Mouse (Mus musculus) lung, postnatal 36 days (tissue): Measurements from ENCODE around the gene Rnf26.
A peak's percentile ranks its signal among the peaks of the same experiment; 100 is the strongest.
"Not testable (repeated sequence)": the region's sequence is repeated elsewhere in the genome, so short reads cannot be mapped to it uniquely, and the experiment has no call there.

Experiments
- DNase-seq: peaks from one replicate; pipeline ENCODE4 v3.0.0; 2022; ENCODE audit warnings: mixed read lengths

Gene Rnf26

DNA sequence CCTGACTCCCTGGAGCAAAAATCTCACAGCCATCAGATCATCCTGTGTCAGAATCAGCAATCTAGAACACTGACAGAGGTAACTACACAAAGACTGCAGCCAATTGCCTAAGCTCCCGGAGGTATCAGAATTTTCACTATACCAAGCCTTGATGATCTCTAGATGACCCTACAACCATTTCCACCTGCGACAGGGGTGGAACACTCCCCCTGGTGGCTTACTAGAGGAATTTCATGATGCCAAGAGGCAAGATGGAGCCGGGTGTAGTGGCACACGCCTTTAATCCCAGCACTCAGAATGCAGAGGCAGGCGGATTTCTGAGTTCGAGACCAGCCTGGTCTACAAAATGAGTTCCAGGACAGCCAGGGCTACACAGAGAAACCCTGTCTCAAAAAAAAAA lies 11.0 kb upstream of the Rnf26 start:
- DNase-seq = no peak

DNA sequence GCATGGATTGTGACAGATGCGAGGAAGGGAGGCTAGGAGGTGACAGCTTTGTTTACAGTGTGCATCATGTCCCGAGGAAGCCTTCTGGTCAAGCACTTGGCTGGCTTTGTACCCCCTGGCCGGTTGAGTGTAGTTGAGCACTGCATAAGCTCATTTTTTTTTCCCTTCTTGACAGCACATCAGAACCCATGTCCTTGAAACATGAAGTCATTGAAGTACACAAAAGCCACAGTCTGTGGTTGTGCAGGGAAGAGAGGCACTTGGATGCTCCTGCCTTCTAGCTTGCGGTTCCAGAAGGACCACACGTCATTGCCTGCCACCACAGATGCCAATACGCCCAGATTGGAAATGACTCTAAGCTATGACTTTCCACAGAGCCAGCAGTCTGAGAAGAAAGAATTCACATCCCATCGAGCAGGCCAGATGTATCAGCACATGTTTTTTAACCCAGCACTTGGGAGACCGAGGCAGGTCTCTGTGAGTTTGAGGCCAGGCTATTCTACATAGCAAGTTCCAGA lies 6.7 kb upstream of the Rnf26 start:
- no peak for DNase-seq

DNA sequence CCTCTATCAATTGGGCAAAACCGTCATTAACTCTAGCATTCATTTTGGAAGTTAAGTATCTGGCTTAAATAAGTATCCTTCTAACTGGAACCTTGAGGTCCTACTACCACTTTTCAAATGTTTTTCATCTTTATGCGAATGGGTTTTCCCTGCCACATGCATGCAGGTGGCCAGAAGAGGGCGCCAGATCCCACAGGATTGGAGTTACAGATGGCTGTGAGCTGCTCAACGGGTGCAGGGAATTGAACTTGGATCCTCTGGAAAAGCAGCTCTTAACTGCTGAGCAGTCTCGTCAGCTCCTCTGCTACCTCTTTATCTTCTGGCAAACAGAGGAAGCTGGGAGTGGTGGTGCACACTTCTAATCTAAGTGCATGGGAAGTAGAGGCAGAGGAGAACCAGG lies 5.7 kb upstream of the Rnf26 start:
- peak; percentile 62 for DNase-seq

DNA sequence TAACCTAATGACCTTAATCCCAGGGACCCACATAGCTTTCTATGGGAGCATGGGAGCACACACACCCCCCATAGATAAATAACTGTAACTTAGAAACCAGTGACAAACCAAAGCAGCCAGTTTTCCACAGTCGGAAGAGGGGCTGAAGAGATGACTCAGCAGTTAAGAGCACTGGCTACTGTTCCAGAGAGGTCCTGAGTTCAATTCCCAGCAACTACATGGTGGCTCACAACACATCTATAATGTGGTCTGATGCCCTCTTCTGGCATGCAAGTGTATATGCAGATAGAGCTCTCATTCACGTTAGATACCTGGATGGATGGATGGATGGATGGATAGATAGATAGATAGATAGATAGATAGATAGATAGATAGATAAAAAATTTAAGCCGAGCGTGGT lies 2.9 kb upstream of the Rnf26 start:
- DNase-seq = no peak

DNA sequence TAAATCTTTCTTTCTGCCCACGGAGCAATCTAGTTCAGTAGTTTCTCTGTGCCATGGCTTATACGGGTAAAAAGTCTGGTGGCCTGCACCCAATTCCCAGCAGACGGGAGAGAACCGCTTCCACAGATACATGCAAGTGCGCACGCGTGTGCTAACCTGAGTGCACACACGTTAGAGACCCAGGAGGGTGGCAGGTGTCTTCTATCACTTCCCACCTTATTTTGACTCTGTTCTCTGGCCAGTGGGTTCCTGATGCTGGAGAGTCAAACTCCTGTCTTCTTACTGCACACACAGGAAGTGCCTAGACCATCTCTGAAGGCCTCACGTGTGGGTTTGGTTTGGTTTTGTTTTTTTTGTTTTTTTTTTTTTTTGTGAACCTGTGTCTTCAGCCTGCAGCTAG lies 2.3 kb upstream of the Rnf26 start:
- no peak for DNase-seq

DNA sequence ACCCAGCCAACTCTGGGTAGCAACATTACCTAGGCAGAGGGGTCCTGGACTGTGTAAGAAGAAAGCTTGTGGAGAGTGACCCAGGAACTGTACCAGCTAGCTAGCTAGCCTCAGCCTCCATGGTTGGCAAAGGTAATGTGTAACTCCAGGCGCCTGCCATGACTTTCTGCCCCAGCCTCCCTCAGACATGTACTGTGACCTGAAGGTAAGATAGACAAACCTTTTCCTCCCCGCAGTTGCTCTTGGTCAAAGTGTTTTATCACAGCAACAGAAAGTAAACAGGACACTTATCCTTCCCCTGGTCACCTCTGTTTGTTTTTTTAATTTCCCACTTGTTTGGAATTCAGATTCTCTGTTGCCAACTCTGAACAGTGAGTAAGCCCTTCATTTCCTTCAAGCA lies 1.1 kb upstream of the Rnf26 start:
- DNase-seq = no peak

DNA sequence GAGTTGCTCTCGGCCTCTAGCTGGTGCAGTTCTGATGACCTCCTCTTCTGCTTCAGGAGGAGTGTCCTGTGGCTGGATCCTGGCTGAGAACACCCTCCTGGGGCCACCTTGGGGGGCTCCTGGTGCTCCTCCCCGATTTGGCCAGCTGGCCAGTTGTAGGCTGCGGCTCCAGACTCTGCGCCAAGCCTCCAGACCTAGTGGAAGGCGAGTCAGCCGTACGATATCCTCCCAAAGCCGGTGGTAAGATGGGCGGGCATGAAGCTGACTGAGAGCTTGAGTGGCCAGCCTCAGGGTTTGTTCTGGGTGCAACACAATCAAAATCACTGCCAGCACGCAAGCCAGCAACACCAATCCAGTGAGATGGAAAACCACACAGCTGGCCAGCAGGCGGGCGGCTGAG lies 1.4 kb downstream of the Rnf26 start:
- DNase-seq = not testable (repeated sequence)

DNA sequence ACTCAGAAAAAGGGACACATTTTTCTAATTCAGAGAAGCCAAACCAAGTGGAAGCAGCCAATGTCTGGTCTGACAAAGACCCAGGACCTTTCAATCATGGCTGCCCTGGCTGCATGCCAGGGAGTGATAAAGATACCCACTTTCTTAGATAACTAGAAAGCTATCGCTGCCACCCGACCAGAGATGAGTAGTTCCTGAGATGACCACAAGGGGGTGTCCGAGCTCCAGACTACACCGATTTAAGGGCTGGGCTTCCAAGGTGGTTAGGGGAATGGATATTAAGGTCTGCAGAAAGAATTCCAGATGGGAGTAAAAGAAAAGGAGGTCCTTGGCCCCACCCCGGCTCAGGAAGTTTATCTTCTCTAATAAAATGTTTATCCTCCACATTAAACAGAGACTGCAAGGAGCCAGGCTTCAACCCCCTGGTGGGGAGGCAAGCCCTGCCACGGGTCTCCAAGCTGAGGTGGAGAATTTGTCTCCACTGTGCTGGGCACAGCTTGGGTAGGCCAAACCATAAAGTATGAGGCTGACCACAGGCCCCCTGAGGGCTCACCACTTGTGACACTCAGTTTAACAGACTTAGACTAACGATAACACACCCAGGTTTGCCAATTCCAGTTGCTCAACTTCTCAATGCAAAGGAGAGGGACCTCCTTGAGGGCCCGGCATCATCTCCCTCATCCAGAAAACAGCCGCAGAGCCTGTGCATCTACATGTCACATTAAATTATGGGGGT lies 3.8 kb downstream of the Rnf26 start:
- peak; percentile 87 for DNase-seq

DNA sequence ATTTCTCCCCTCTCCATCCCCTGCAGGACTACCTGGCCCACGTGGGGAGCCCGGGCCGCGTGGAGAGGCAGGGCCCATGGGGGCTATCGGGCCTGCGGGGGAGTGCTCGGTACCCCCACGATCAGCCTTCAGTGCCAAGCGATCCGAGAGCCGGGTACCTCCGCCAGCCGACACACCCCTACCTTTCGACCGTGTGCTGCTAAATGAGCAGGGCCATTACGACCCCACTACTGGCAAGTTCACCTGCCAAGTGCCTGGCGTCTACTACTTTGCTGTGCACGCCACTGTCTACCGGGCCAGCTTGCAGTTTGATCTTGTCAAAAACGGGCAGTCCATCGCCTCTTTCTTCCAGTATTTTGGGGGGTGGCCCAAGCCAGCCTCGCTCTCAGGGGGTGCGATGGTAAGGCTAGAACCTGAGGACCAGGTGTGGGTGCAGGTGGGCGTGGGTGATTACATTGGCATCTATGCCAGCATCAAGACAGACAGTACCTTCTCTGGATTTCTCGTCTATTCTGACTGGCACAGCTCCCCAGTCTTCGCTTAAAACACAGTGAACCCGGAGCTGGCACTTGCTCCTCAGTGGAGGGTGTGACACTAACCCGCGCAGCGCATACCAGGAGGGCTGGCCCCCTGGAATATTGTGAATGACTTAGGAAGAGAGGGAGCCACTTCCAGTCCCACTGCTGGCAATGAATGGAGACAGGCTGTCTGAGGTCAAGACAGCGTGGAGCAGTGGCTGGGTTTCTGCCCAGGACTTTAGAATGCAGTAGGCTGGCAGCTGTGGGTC lies 4.9 kb downstream of the Rnf26 start:
- DNase-seq = no peak

DNA sequence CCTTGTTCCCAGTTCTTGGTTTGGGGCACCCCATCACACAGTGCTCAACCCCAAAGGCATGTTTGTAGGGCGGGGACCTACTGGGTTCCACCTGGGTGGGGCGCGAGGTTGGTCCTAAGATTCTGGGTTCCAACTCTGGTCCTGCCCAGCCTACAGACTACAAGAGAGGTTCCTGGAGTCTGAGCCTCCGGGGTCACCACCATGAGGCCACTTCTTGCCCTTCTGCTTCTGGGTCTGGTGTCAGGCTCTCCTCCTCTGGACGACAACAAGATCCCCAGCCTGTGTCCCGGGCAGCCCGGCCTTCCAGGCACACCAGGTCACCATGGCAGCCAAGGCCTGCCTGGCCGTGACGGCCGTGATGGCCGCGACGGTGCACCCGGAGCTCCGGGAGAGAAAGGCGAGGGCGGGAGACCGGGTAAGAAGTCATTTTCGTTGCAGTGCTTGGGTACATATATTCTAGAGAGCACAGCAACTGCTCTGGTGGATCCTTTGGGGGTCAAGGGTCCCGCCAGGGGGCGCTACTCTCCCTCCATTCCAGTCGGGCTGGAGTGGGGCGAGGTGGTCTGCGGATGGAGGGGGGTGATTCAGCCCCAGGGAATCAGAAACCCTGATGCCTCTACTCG lies 5.6 kb downstream of the Rnf26 start:
- no peak for DNase-seq

DNA sequence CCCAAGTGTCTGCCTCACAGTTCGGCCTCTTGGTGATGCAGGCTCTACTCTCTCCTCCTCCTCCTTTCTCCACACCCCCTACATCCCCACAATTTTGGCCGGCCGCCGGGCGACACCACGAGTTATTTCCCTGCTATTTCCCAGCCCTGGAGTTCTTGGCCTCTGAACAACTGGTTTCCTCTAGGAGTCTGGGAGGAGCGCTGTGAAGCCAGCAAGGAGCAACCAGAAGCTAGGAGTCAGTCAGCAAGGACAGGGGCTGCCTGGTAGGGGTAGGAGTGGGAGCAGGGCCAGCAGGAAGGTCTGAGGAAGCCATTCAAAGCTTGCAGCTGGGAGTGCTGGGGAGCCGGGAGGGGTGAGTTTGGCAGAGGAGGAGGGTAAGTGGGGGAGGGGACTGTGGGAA lies 6.2 kb downstream of the Rnf26 start, which contains the start of gene C1qtnf5:
TSS of gene C1qtnf5 (plus strand) at position 136 of the 400 bp plus-strand sequence.
- DNase-seq = peak; percentile 90

DNA sequence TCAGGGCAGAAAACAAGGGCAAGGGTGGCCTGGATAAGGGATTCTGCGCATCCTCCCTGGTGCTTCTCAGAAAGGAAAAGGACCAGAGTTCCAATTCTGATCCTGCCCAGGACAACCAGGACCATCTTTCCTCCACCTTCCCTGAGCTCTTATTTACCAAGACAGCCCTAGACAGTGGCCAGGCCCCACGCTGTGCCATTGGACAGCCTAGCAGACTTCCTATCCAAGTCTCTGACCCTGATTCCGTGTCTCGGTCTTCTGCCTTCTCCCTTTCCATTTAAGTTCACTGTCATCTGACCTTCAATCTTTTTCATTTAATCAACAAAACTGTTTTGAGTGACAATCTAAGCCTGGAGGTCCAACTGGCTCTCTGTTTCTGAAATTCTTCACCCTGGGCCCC lies 6.7 kb downstream of the Rnf26 start:
- DNase-seq = no peak

DNA sequence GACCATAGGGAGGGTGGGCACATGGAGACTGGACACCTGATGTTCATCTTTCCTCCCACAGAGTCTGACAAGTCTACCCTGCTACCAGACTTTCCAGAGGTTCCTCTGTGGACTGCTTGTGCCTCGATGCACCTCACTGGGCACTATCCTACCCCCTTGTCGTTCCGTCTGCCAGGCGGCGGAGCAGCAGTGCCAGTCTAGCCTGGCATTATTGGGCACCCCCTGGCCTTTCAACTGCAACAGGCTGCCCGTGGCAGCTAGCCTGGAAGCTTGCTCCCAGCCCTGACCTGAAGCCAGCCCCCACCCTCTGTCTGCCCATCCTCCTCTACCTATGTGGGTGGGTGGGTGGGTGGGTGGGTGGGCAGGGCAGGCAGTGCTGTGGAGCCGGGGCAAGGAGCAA lies 7.1 kb downstream of the Rnf26 start:
- no peak for DNase-seq

DNA sequence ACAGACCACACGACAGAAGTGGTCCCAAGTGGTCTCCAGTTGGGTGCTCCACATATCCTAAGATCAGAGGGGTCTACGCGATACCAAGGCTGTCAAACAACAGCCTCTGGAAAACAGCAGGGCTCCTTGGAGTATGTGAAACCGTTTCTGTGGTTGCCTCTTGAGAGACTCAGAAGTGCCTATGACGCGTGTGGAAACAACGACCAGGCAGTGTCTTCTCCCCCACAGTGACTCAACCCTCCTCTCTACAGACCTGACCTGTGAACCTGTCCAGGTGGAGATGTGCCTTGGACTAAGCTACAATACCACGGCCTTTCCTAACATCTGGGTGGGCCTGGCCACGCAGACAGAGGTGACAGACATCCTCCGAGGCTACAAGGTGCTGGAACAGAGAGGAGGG lies 7.5 kb downstream of the Rnf26 start:
- no peak for DNase-seq

DNA sequence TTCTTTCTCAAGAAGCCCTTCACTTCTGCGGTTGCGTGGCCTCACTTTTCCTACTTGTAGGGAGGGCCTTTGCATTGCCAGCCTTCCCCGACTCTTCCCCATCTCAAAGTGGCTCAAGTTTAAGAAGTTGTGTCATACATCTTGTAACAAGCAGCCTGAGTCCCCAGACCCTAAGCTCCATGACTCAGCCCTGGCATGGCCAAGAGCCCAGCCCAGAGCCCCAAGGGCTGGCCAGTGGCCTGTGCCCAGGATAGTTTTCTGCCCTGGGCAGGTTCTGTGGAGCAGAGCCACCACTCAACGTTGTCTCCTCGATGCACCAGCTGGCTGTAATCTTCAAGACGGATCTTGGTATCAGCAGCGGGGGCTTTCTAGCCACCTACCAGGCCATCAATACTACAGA lies 8.4 kb downstream of the Rnf26 start:
- no peak for DNase-seq

DNA sequence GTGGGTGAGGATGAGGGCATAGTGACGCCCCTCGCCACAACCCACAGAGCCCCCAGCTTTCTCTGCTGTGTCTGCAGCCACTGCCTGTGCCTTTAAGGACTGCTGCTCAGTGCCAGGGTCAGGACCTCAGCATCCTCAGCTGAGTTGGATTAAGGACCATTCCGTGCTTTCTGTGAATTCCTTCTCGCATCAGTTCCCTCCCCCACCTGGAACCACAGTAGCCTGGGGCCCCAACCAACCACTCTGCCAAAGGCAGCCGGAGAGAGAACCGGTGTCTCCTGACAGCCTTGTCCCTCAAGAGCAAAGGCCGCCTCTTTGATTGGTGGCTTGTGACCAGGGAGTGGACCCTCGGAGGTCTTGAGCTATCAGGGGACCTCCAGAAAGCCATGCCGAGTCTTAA lies 11.8 kb downstream of the Rnf26 start, which contains the start of gene Mfrp:
TSS of gene Mfrp (plus strand) at position 240 of the 400 bp plus-strand sequence.
- no peak for DNase-seq

DNA sequence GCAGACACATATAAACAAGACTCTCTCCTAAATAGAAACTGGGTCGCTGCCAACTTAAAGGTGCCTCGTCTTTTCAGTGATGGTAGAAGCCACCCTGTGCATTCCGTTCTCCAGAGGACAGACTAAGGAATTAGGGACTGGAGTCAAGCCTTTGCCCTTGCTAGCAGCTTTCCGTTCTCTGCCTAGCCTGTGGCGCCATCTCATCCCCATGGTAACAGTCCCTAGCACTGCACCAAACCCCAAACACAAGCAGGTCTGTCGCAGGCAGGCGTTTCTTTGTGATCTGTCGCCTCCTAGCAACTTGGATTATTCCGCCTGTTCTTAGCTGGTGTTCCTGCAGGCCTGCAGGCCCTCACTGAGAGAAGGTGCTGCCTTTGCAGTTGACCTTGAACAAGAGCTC lies 16.8 kb downstream of the Rnf26 start:
- no peak for DNase-seq

DNA sequence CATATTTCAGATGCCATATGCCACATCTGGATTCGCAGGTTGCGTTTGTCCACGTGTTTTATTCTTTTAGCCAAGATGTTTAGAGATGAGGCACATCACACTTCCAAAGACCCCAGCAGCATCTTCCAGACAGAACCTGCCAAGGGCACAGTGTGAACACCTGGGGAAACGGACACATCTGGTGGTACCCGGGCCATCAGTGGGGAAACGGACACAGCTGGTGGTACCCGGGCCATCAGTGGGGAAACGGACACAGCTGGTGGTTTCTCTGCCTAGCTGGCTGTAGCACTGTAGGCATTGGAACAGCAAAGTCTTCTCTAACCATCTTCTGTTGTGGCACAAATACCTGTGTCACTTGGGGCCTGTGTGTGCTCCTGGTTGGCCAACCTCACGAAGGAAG lies 17.5 kb downstream of the Rnf26 start:
- no peak for DNase-seq

DNA sequence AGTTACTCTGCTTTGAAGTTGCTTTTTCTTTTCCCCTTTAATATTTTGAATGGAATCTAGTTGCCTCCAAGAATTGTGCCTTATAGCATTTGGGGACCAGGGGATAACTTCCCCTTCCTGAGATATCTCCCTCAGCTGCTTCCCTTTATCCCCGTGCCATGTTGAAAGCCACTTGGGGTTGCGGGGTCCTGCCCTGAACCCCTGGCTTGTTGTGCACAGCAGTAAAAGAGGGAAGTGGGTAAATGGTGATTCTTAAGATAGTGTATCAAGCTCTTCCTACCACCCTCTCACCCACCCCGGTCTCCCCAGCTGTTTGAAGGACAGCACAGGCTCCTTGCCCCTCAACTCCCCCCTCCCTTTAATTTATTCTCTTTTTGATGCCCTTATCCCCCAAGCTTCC lies 18.6 kb downstream of the Rnf26 start:
- no peak for DNase-seq

DNA sequence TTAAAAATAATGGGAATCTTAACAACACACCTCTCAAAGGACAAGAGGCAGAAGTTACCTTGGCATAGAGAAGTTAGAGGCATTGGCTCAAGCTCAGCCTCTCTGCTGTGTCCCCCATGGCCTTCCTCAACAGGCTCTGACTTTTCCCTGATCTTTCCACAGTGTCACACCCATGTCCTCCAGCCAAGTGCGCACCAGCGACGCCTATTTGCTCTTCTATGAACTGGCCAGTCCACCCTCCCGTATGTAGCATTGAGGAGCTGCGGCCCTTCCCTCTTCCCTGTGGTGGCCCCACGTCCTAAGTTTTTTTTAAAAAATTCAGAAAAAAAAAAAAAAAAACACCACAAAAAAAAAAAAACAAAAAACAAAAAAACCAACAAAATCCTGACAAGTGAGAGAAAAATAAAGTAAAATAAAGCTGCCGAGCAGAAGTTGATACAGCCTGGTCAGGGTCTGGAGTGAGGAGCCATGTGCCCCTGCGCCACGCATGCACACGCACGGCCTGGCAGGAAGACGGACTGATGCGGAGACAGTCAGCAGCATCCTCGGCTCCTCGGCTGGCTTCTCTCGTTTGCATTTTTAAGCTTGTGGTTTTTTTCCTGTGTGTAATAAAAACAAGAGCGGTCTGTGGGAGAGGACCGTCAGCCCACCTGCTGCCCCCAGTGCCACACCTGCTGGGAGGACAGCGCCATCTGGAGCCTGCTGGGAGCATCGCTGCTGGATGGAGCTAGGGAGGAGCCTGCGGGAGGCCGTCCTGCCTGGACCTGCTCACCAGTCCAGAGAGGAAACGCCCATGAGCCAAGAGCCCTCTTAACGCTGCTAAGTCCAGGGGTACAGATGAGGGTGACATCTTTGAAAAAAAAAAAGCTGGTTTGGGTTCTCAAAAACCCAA lies 19.5 kb downstream of the Rnf26 start:
- DNase-seq = peak; percentile 85

DNA sequence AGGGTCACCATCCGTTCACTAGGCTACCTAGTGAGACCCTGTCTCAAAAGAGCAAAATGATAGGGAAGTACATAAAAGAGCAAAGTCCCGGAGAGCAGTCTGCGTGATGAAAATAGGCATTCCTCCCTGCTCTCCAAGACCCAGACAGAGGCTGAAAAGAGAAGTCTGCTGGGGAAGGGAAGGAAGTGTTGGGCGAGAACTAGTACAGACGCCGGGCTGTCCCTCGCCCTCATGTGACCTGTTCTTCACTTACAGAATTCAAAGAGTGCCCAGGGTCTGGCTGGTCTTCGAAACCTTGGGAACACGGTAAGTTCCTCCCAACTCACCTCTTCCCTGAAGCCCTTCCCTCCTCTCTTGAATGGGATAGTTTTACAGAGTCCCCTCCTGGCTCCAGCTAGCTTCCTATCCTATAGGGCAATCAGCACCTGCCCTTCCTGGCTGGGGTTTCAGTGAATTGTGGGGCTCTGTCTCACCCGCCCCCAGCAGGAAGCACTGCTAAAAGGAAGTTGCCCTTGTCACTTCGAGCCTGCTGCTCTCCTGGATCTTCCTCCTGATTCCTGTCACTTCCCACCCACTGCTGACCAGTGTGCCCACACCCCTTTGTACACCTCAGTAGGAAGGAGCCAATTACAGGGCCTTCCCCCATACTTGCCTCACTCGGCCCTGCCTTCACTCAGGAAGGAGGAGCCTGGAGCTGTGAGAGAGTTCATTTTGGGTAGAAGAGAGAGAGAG lies 24.3 kb downstream of the Rnf26 start:
- peak; percentile 58 for DNase-seq
